Mouse (Mus musculus) left cerebral cortex, adult 2 months (tissue): Measurements from ENCODE around the gene Pip4k2a. TPM values are rescaled to one million over a fixed set of nuclear protein-coding genes. Genes with fewer than 3 reads are reported as not detected.
"Not testable (repeated sequence)": the region's sequence is repeated elsewhere in the genome, so short reads cannot be mapped to it uniquely, and the experiment has no call there.

Experiments
- DNase-seq, 2 experiments: peaks; one replicate each; pipeline ENCODE4 v3.0.0; 2021 to 2022; ENCODE audit warnings: low spot score in 2 of 2, mixed read lengths in 1 of 2; ENCODE audit errors: extremely low spot score in 1 of 2
- H3K27ac ChIP-seq: fragments of 200-600 bp; 2 replicates; pipeline ENCODE4 v1.8.1; 2022
- H3K4me3 ChIP-seq: fragments of 200-600 bp; 2 replicates; pipeline ENCODE4 v1.8.1; 2022
- CTCF ChIP-seq: fragments of 200-600 bp; IDR thresholded peaks from 2 replicates; pipeline ENCODE4 v1.8.1; 2022; ENCODE audit warnings: antibody characterized with exemption, mild to moderate bottlenecking, moderate library complexity
- intact Hi-C: fragments of 180-260 bp; cut with DNase I; formaldehyde crosslinking; loops from one replicate; pipeline ENCODE4 v1.15.1; 2025
- long read RNA-seq, 2 experiments: library from polyadenylated mRNA; stranded (forward); transcript quantifications; one replicate each; pipeline ENCODE4 v2.0.0; 2021; ENCODE audit warnings: borderline mapping rate in 2 of 2
- total RNA-seq, 2 experiments: library from RNA; stranded (reverse); gene quantifications; 2 replicates each; pipeline ENCODE4 v1.2.3; 2021

Pip4k2a gene
- 10 to 100 TPM; 49.3 to 50.1 TPM for total RNA-seq
- long read RNA-seq, experiment 1, transcript Pip4k2a-201 (10 exons, 3,477 nt): major isoform, 67 of 96 reads
- long read RNA-seq, experiment 1, partial matches to known transcripts: 8 of 96 reads
- long read RNA-seq, experiment 1, other reads (novel, unspliced or antisense): 21 of 96 reads
- long read RNA-seq, experiment 2, transcript Pip4k2a-201 (10 exons, 3,477 nt): major isoform, 54 of 78 reads
- long read RNA-seq, experiment 2, partial matches to known transcripts: 8 of 78 reads
- long read RNA-seq, experiment 2, other reads (novel, unspliced or antisense): 16 of 78 reads

DNA sequence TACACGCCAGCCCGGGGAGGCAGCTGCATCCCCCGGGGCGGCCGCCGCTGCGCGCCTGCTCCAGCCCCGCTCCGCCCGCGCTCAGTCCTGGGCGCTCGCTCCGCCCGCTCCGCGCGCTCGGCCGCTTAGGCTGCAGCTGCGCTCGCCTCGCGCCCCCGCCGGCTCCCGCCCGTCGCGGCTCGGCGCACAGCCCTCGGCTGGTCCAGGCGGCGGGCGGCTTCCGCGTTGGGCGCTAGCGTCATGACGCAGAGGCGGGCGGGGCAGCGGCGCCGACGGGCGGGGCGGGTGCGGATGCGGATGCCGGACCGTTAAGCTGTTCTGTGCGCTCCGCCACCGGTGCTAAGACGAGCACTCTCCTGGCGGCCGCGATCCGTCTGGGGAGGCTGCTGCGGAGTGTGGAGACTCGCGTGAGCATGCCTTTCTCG is at the start of gene Pip4k2a, which contains the start of gene 4930426L09Rik:
Pip4k2a (minus strand) TSS at position 73 of the 425 bp plus-strand sequence.
4930426L09Rik (plus strand) TSS at position 290 of the 425 bp plus-strand sequence.
- DNase-seq: peak; percentile 95
- H3K4me3 ChIP-seq: peak within 1 kb of the TSS; percentile 86
- intact Hi-C loops: loop anchor here (2.0 to 10.0 kb wide), 5 partner anchors 135 to 943 kb away; partner anchors contain the start of genes Bmi1, Mllt10 and Spag6

DNA sequence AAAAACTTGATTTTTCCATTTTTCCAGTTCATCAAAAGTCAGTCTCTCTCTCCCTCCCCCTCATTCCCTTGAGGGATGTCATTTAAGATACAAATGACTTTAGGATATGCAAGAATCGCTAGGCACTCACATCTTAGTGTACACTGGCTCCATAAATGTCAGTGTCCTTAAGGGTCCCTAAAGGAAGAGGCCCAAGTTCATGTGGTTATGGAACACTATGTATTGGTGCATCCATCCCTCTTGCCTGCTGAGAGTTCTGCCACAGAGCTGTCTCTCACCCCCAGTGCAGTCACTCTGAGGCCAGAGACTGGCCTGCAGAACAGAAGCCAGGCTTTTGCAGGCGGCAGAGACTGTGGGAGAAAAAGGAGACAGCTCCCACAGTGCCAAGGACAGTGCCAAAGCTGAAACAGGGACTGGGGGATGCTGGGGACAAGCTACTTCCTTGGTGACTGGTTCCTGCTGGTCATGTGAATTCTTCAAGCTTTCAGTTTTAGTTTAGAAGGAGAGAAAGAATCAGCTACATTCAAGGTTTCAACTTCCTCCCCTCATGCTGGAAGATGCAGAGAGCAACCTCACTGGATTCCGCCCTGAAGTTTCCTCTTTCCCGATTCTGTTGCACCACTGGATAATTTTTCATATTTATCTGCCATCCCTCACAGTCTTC is 40.1 kb upstream of the Pip4k2a start:
- no peak overlapping the region for H3K4me3 ChIP-seq
- H3K27ac ChIP-seq: no peak overlapping the region
- DNase-seq: no peak
- intact Hi-C loops: no loop called here
- TF ChIP-seq CTCF: no peak

More for the DNA sequence above, at the start of gene Pip4k2a, which contains the start of gene 4930426L09Rik:
- peak; percentile 34 for TF ChIP-seq CTCF
- peak within 1 kb of the TSS; percentile 96 for H3K27ac ChIP-seq

DNA sequence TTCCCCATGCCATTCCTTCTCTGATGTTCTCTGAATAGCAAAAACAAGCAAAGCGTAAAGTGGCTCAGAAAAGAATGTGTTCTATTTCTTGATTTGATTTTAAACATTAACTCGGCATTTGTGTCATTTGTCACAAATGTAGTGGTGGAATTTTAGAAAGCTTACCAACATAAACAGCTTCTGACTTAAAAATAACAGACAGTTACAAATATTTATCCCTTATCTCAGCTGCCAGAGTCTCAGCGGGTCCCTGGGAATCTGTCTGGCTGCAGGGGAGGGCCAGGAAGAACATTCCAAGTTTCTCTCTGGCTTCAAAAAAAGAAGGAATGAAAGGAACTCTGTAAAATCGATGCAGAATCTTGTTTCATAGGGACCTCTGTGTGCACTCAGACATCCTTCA is 39.5 kb upstream of the Pip4k2a start:
- Histone ChIP-seq H3K4me3 (no peak overlapping the region), H3K27ac (no peak overlapping the region)
- intact Hi-C loops: no loop called here
- no peak for TF ChIP-seq CTCF
- no peak for DNase-seq

DNA sequence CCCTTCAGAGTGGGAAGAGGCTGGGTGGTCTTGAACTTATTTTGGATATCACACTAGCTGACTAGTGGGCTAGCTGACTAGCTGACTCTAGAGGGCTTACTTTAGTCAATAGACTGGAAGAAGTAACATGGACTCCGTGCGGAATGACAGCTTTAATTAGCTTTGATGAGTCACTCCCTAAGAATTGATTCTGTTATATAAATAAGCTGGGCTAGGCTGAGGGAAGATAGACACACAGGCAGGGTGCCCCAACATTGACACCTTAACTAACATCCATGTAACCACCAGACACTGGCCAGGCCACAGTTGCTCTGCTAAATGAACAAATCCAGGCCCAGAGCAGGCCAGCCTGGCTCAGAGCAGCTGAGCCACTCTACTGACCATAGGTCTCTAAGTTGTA is 26.9 kb upstream of the Pip4k2a start:
- Histone ChIP-seq H3K27ac (no peak overlapping the region), H3K4me3 (no peak overlapping the region)
- TF ChIP-seq CTCF: no peak
- intact Hi-C loops: no loop called here
- DNase-seq: no peak

DNA sequence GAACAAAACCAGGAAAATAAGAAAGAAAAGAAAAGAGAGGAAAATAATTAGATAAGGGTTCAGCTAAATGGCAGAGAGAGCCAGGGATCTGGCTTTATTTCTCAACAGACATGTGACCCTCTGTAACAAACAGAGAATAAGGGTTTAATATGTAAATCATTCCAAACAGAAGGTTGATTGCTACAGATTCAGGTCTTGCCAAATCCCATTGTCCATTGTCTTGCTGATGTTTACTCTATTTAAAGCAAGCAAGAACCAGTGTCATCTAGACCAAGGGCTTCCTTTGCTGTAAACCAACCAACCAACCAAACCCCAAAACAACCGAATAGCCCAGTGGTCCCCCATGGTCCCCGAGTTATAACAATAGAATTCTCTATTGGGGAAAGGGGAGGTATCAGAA is 20.1 kb upstream of the Pip4k2a start:
- DNase-seq: no peak
- intact Hi-C loops: no loop called here
- Histone ChIP-seq H3K4me3 (no peak overlapping the region), H3K27ac (no peak overlapping the region)
- no peak for TF ChIP-seq CTCF

DNA sequence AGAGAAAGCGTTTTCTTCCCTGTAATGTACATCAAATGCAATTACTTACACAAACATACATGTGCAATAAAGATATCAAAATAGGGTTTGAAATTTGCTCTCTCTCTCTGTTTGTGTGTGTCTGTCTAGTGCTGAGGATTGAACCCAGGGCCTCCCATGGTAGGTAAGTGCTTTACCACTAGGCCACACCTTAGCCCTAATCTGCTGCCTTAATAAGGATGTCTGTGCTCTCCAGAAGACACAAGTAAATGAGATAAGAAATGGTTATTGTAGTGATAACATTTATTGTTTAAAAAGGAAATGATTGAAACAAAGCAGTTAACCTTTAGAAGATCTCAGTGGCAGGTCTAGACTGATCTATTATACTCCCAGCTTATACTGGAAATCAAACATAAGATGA is 18.9 kb upstream of the Pip4k2a start:
- intact Hi-C loops: no loop called here
- H3K27ac ChIP-seq: no peak overlapping the region
- DNase-seq: no peak
- H3K4me3 ChIP-seq: no peak overlapping the region
- no peak for TF ChIP-seq CTCF

DNA sequence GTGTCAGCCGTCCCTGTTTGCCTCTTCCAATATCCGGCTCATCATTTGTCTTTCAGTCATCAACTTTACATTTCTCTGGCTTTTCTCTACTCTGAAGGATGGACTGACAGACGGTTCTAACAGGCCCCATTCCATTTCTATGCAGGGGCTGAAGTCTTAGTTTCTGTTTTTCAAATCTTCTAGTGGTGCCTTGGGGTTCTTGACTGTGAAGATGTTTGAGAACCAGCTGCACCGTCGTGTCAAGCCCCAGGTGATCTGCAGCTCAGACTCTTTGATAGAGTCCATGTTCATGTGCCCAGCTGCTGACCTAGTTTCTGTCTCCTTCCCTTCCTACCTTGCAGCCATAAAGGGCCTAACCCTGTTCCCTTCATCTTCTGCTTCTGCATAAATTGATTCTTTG is 18.4 kb upstream of the Pip4k2a start:
- H3K4me3 ChIP-seq: no peak overlapping the region
- intact Hi-C loops: no loop called here
- DNase-seq: no peak
- no peak overlapping the region for H3K27ac ChIP-seq
- no peak for TF ChIP-seq CTCF

DNA sequence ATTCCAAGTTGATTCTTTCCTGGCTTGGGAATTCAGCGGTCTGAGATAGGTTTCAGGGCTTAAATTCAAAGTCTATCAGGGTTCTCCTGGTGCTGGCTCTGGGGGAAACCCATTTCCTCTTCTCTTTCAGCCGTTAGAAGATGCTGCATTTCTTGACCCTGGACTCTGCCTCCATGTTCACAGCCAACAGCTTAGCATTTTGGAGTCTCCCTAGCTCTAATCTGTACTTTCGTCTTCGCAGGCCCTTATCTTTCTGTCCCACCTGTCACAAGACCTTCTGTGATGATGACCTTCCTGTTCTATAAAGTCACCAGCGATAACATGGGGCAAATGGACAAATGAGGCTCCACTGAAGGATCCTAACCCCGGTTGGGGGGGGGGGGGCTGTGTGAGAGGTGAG is 13.5 kb upstream of the Pip4k2a start:
- no peak for DNase-seq
- H3K27ac ChIP-seq: no peak overlapping the region
- TF ChIP-seq CTCF: no peak
- H3K4me3 ChIP-seq: no peak overlapping the region
- intact Hi-C loops: no loop called here

DNA sequence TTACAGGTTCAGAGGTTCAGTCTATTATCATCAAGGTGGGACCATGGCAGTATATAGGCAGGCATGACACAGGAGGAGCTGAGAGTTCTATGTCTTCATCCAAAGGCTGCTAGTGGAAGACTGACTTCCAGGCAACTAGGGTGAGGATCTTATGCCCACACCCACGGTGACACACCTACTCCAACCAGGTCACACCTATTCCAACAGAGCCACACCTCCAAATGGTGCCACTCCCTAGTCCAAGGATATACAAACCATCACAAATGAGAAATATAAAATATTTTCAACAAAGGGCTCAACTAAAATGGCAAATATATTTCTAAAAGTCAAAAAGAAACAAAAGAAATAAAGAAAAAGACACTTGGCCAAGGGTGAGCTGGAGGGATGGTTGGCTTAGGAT is 12.6 kb upstream of the Pip4k2a start:
- H3K27ac ChIP-seq, intact Hi-C loops, H3K4me3 ChIP-seq, DNase-seq: not testable (repeated sequence)

DNA sequence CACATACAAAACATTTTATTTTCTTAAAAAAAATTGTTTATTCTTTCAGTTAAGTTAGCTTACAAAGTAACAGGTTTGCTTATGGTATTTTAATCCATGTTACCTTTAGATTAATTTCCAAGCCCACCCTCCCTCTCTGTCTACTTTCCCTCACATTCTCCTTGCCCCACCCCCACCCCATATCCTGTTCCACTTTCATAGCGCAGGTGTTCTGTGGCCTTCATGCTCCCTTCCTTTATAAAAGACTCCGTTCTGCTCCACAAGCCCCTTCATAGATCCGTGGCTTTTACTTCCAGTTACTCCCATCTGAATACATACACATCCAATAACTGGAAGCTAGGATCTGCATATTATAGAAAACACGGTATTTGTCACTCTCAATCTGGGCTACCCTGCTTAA is 9.7 kb upstream of the Pip4k2a start:
- Histone ChIP-seq H3K27ac (no peak overlapping the region), H3K4me3 (no peak overlapping the region)
- no peak for TF ChIP-seq CTCF
- DNase-seq: no peak
- intact Hi-C loops: no loop called here

DNA sequence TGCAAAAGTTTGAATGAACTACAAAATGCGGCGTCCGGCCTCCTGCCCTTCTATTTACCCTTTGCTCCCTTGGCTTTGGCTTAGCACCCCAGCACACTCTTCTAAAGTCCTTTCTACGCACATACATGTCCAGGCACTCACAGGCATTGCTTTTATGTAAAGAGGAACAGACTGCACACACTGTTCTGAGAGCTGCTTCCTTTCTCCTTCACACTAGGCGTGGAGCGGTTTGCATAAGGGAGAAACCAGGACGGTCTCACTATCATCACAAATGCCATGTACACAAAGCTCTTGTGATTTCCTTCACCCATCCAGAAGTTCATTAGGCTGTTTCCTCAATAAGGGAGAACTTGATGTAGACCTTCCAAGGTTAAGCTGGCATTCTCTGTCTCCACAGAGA is 8.2 kb upstream of the Pip4k2a start:
- no peak for TF ChIP-seq CTCF
- DNase-seq: no peak
- Histone ChIP-seq H3K27ac (no peak overlapping the region; the same call in 1 of the 2 replicates), H3K4me3 (no peak overlapping the region)
- intact Hi-C loops: no loop called here

DNA sequence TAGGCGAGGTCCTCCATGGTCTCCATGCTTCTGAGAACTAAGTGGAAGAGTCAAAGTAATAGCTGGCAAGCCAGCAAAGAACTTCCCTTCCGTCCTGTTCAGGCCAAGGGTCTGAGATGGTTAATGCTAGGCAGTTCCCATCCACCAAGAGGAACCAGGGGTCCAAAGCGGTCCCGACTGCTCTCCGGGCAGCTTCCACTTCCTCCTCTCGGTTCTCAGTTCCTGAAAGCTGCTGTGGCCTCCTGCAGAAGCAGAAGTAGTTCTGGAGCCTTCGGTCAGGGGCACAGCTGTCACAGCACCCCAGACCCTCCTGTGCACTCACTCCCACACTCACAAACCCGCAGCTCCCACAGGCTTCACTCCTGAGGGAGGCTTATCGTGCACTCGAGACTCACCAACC is 6.9 kb upstream of the Pip4k2a start:
- Histone ChIP-seq H3K27ac (no peak overlapping the region), H3K4me3 (no peak overlapping the region)
- TF ChIP-seq CTCF: no peak
- DNase-seq: peak in 1 of 2 experiments; percentile 16
- intact Hi-C loops: no loop called here
